Mouse (Mus musculus) T-helper 1 cell (primary cell): ENCODE measurements at regions not wholly inside any gene's neighbourhood (a gene's known extent, or its start where the extent isn't known, plus 50 kb on each side); places are given as distances from the start of the nearest gene placed in this dataset.

ENCODE experiments used
- in situ Hi-C: fragments of 300-600 bp; cut with MboI, MseI; formaldehyde crosslinking; loops from one replicate; pipeline ENCODE4 v1.15.1; 2025; ENCODE audit warnings: high pct_unique_total_duplicates

DNA sequence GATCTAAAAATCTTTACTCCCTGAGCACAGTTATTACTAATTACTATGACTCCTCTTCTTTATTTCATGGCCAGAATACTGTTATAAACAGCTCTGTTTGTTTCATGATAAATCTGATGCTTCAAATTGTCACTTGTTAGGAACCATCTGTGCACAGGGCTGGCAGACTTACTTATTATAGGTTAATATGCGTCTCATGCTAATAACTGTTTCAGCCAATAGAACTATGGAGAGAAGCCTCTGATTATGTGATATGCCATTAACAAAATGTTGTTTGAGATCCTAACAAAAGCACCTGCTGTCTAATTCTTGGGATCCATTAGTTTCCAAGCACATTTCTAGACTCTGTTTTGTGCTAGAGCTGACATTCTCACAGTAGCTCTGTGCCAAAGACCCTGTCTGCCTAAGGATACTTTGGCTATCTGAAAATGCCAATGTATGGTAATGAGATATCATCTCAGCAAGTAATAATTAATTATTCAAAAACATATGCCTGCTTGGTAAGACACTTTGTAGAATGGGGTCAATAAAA is 318.1 kb downstream of the Grb14 start:
- in situ Hi-C loops: no loop called here

GRCm38 (mm10) chr2:64695974-64696373 is 328.8 kb downstream of the Grb14 start:
- in situ Hi-C loops: loop anchor here (25.0 kb wide), 1 partner anchor 816 kb away; no protein-coding TSS in a partner anchor

GRCm38 (mm10) chr2:64691444-64691843 is 333.3 kb downstream of the Grb14 start:
- in situ Hi-C loops: loop anchor here (25.0 kb wide), 1 partner anchor 821 kb away; no protein-coding TSS in a partner anchor

- in situ Hi-C loops: loop anchor here (25.0 kb wide), 1 partner anchor 821 kb away; no protein-coding TSS in a partner anchor
These were observed 333.8 kb downstream of the Grb14 start for GRCm38 (mm10) chr2:64690996-64691395.

DNA sequence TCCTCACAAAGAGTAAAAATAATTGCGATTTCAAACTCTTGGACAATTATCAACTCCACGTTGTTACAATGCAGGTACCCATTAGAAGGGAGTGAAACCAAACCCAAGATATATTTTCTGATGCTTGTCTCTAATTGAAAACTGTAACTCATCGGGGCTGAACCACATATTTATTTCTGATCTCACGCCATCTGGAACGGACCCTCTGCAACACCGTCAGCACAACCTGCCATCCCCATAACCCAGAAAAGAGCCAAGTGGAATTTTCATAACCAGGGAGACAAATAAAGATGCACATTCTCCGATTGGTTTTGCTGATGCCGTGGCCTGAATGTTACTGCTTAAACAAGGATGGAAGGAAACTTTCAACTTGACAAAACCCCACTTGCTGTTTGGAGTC is 338.0 kb downstream of the Grb14 start:
- in situ Hi-C loops: loop anchor here (25.0 kb wide), 1 partner anchor 826 kb away; no protein-coding TSS in a partner anchor

DNA sequence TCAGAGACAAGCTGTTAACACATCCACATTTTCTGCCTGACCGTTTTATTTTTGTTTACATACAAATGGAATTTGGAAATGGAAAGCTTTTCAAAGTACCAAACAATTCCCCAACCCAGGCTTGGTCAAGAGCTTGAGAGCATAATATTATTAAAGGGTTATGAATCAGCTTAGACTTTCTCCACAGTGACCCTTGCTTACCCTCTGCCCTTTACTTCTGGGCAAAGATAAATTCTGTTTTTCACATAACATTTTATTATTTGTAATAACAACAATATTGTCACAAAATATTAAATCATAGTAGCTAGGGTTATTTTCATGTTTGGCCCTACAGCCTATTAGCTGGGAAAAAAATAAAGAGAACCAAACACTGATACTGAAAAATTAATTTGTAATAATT is 375.2 kb downstream of the Grb14 start:
- in situ Hi-C loops: no loop called here

GRCm38 (mm10) chr2:64616931-64617330 is 407.9 kb downstream of the Grb14 start:
- in situ Hi-C loops: no loop called here

DNA sequence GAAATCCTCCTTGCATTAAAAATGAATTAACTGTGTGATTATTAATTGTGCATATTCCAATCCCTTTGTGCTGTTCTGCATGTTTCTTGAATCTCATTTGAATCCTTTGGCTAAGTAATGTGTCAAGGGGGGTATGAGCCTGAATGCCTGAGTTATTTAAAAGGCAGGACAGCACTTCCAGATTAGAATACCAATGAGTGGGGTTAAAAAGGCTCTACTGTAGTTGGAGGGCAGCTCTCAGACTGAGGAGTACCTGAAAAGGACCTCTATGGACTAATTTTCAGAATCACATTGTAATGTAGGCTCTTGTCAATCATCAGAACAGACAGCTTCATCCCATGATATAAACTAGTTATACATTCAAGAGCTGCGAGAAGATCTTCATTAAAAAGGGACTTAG is 417.9 kb downstream of the Grb14 start:
- in situ Hi-C loops: no loop called here

DNA sequence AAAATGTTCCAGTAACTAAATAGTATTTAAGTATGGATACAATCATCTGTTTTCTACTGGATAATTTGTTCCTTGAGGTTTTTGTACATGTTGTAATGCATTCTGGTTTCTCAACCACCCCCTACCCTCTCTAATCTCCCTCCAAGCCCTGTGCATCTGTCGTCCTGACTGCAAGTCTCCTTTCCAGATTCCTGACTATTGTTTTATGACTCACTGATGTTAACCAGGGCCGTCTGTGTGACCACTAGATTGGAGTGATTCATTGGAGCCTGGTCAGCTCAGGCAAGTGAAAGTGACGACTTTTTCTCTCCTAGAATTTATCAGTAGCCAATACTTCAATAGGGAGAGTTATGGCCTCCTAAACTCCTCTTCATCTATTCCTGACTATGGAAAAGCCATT is 442.5 kb downstream of the Grb14 start:
- in situ Hi-C loops: no loop called here

DNA sequence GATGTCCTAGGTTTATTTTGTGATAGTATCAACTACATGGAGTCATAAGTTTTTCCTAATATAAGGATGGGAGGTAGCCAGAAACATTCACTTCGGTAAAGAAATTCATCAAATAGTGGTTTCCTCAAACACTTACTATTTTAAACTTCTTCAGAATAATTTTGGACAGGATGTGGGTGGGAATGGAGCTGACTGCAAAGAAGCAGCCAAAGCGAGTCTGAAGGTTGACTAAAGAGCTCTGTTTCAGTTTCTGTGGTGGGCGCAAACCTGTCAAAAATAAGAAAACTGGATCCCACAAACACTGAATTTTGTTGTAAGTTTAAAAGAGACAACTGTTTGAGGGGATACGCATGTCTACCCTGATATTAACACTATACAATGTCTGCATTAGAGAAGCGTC is 438.2 kb upstream of the Fign start:
- in situ Hi-C loops: loop anchor here (10.0 kb wide), 1 partner anchor 1219 kb away; no protein-coding TSS in a partner anchor

DNA sequence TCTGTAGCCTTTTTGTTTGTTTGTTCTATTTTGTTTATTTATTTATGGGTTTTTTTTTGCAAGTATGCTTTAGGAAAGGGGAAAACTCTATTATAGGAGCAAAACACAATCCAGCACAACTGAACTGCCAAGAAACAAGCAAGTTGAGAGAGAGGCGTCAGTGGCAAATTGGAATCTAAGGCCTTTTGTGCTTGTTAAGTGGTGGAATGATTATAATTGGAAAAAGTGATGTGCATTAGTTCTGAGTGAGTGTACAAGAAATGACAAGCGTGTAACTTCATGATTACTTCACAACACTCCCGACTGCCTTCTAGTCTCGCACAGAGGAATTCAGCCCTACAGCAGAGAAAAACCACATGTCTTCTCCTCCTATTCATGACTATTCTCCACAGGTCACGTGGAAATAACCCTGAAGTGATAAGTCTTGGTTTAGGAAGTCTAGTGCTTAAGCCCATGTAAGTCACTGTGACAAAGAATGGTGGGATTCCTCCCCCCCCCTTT is 437.6 kb upstream of the Fign start:
- in situ Hi-C loops: loop anchor here (10.0 kb wide), 1 partner anchor 1219 kb away; no protein-coding TSS in a partner anchor

- in situ Hi-C loops: loop anchor here (10.0 kb wide), 1 partner anchor 1220 kb away; no protein-coding TSS in a partner anchor
These were observed 437.0 kb upstream of the Fign start for GRCm38 (mm10) chr2:64534869-64535268.

DNA sequence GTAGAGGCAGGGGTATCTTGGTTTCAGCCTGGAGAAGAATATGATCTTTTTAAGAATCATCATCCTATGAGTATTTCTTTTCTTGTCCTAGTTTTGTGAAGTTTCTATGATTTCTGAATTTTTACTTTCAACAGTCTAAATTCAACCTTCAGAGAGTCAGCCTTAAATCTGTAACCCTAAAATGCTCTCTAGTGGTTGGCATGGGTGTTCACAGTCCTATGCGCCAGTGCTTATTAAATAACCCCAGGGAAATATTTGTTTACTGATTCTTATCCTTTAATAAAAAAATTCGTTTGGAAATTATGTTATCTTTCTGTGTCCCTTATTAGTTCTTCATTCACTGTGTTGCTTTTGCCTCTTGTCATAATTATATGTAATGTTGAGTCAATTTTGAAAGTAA is 436.5 kb upstream of the Fign start:
- in situ Hi-C loops: loop anchor here (10.0 kb wide), 1 partner anchor 1220 kb away; no protein-coding TSS in a partner anchor

DNA sequence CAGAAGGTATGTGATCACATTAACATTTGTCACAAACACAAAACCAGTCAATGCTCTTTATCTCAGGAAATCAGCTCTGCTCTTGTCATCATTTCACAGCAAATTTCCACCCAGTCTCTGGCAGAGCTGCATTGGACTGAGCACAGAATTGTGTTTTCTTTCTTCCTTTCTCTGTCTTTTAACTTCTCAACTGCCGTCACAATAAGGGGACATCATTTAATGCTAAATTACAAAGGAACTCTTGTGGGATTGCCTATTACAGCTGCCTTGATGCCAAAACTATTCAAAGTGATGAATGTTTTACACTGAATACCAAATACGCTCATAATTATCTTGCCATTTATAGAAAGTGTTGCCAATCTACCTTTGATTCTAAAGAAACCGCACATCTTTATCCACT is 424.9 kb upstream of the Fign start:
- in situ Hi-C loops: no loop called here

DNA sequence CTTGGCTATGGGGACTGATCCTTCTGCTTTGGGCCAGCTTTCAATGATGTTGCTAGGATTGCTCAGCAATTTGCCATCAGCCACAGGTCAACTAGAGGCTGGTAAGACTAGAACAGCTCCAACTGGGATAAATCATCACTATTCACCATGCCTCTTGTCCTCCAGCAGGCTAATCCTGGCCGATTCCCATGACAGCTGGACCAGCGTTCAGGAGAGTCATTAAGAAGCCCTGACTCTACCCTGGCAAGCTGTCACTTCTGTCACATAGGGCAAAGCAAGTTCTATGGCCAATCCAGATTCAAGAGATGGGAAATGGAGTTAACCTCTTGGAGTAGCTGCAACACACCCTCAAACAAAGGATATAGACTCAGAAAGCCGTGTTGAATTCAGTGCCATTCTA is 424.4 kb upstream of the Fign start:
- in situ Hi-C loops: no loop called here

GRCm38 (mm10) chr2:64495725-64496124 is 397.9 kb upstream of the Fign start:
- in situ Hi-C loops: no loop called here

DNA sequence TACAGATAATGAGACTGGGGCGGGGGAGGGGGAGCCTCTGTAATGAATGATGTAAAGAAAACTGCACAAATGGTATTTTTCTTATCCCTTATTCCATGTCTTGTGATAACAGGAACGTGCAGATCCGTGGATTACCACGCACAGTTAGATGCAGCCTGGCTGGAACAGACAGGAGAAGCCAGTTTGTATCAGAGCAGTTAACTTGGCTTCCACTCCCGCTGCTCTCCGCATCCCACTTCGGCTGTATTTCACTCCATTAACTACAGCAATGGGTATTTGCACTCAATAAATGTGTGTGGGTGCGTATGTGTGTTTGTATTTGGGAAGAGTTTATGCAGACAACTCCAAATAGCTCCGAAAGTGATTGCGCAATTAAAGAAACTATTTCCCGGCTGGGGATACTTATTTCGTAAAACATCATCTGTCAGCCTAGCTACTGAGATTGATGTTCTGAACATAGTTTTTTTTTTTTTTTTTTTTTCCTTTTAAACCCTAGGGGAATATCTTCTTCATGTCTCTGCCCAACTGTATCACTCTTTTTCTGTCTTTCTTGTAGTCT is 368.7 kb upstream of the Fign start:
- in situ Hi-C loops: no loop called here

DNA sequence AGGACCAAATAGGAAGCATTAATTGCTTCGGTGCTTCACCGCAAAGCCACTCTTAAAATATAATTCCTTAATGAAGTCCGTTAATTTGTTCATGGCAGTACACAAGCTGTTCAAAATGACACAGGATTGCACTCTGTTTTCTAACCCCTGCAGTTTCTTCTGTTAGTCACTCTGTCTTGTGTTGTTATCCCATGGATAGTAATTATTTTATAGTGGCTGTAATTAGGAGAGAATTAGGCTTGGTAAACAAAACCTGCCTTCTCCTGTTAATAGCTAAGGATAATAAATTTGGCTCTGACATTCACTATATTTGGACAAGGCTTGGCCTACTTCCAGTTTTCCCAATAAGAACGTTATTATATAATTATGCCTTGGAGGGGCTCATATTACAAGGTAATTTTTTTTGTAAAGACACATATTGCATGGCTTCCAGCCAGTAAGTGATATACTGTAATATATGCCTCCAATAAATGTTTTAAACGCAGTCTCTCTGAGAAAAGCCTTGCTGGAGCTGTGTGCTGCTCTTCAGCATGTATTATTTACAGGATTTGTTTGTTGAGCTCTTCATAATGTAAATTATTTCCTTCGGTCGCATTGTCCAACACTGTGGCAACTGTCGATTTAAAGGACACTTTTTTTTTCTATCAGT is 364.8 kb upstream of the Fign start:
- in situ Hi-C loops: no loop called here

DNA sequence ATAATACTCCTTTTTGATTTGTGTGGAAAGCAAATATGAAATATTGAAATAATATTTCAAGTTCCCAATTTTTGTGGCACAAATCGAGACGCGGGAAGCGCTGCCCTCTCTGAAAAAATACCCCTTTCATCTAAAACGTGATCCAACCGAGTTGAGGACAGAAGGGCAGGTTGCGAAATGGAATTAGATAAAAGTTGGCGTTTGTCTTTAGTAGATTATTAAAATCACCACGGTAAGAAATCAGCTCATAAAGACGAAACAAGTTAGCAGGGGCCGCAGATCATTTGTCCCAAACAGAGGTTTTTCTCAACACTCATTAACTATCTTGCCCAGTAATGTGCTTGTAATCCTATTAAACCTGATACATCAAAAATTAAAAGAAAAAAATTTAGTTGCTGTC is 364.2 kb upstream of the Fign start:
- in situ Hi-C loops: no loop called here

GRCm38 (mm10) chr2:64461636-64462035 is 363.8 kb upstream of the Fign start:
- in situ Hi-C loops: no loop called here

DNA sequence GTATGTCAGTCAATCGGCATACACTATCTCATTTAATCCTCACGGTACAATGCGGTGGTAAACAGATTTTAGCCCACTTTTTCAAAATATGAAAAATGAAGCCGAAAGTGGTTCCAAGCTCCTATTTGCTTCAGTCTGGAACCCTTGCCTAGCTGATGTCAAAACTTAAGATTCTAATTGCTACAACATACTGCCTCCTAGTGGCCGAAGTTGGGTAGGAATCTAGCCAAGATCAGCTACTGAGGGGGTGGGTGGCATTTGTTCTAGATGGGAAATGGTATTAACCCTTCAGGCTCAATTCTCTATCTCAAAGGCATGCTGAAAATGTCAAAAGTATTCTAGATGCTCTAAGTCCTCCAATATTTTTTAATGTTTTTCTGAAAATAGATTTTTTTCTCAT is 360.3 kb upstream of the Fign start:
- in situ Hi-C loops: no loop called here

DNA sequence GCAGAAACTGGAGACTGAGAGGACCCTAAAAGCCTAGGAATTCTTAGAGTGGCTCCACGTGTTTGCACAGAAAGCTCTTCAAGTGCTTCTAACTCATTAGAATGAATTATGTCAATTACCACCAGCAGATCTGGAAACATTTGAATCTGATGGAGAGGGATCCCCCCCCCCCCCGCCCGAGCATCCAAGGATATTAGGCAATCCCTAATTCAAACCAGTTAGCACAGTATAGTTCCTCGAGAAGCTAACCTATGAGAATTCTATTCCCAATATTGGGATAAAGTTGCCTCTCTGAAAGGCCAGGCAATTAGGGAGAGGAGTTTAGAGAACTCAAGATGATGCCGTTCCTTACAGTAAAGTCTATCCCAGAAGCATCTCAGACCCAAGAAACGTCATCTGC is 354.9 kb upstream of the Fign start:
- in situ Hi-C loops: no loop called here
